Mouse (Mus musculus): ENCODE measurements around the gene Jmjd8. TPM values are rescaled to one million over a fixed set of nuclear protein-coding genes. Genes with fewer than 3 reads are reported as not detected.

The Jmjd8 gene
- polyA plus RNA-seq (2017; shearing (Covaris generic)), result 10 to 100 TPM; 32.9 to 33.5 TPM

GRCm38 (mm10) chr17:25828712-25829557, at the start of gene Jmjd8:
Gene Jmjd8, plus strand, starts transcription at chr17:25828867.

GRCm38 (mm10) chr17:25785281-25785745, 43.4 kb upstream of the Jmjd8 start, which contains the start of gene Haghl:
Gene Haghl, minus strand, starts transcription at chr17:25785673.

GRCm38 (mm10) chr17:25786280-25786679, 42.4 kb upstream of the Jmjd8 start, which contains the start of gene Ccdc78:
Gene Ccdc78, plus strand, starts transcription at chr17:25786580.

GRCm38 (mm10) chr17:25792615-25793014, 36.1 kb upstream of the Jmjd8 start, which contains the start of gene Fam173a:
Gene Fam173a, minus strand, starts transcription at chr17:25792901.

GRCm38 (mm10) chr17:25795609-25796092, 33.0 kb upstream of the Jmjd8 start, which contains the start of gene AC134908.4:
Gene AC134908.4, minus strand, starts transcription at chr17:25795659.

GRCm38 (mm10) chr17:25796951-25797369, 31.7 kb upstream of the Jmjd8 start, which contains the start of gene Metrn:
Gene Metrn, minus strand, starts transcription at chr17:25797136.

GRCm38 (mm10) chr17:25808789-25809605, 19.7 kb upstream of the Jmjd8 start, which contains the start of gene Fbxl16:
Gene Fbxl16, plus strand, starts transcription at chr17:25809085.

GRCm38 (mm10) chr17:25823452-25823851, 5.2 kb upstream of the Jmjd8 start, which contains the start of gene Wdr24:
Gene Wdr24, plus strand, starts transcription at chr17:25823627.

GRCm38 (mm10) chr17:25833291-25833663, 4.6 kb downstream of the Jmjd8 start, which contains the start of gene Stub1:
Gene Stub1, minus strand, starts transcription at chr17:25833404.

GRCm38 (mm10) chr17:25837076-25837410, 8.4 kb downstream of the Jmjd8 start, which contains the start of gene Rhbdl1:
Gene Rhbdl1, minus strand, starts transcription at chr17:25837295.

GRCm38 (mm10) chr17:25841117-25841880, 12.6 kb downstream of the Jmjd8 start, which contains the start of gene Gm20683:
Gene Gm20683, minus strand, starts transcription at chr17:25841763.

GRCm38 (mm10) chr17:25844396-25844901, 15.8 kb downstream of the Jmjd8 start, which contains the start of gene Rhot2:
Gene Rhot2, minus strand, starts transcription at chr17:25844851.

GRCm38 (mm10) chr17:25860832-25861703, 32.4 kb downstream of the Jmjd8 start, which contains the start of gene Wdr90:
Gene Wdr90, minus strand, starts transcription at chr17:25861501.

GRCm38 (mm10) chr17:25868601-25869191, 40.0 kb downstream of the Jmjd8 start, which contains the start of gene Mcrip2:
Gene Mcrip2, minus strand, starts transcription at chr17:25868764.

GRCm38 (mm10) chr17:25874721-25875170, 46.1 kb downstream of the Jmjd8 start, which contains the start of gene Mettl26:
Gene Mettl26, plus strand, starts transcription at chr17:25875074.

GRCm38 (mm10) chr17:25880196-25880910, 51.7 kb downstream of the Jmjd8 start, which contains the start of gene Wfikkn1:
Gene Wfikkn1, minus strand, starts transcription at chr17:25880858.

